Mouse (Mus musculus) heart, postnatal 36 days (tissue): ENCODE results near the gene Capn5. TPM values are rescaled to one million over a fixed set of nuclear protein-coding genes. Genes with fewer than 3 reads are reported as not detected.
"Not testable (repeated sequence)": the region's sequence is repeated elsewhere in the genome, so short reads cannot be mapped to it uniquely, and the experiment has no call there.

Experiments
- DNase-seq, 2 experiments: peaks; one replicate each; pipeline ENCODE4 v3.0.0; 2021 to 2022
- intact Hi-C: fragments of 180-260 bp; cut with DNase I; formaldehyde crosslinking; loops from one replicate; pipeline ENCODE4 v1.15.1; 2025
- total RNA-seq, 2 experiments: library from RNA; stranded (reverse); gene quantifications; 2 replicates each; pipeline ENCODE4 v1.2.3; 2021

Gene Capn5
- total RNA-seq: 1 to 10 TPM; 2.4 to 2.6 TPM

- intact Hi-C loops: no loop called here
- DNase-seq: peak; percentile 67 to 72
These were observed at the start of gene Capn5 for GRCm38 (mm10) chr7:98177929-98178559. Gene Capn5, minus strand, starts transcription at chr7:98178274.

- no peak for DNase-seq
- intact Hi-C loops: no loop called here
These were observed 45.7 kb upstream of the Capn5 start for GRCm38 (mm10) chr7:98223796-98224195.

- intact Hi-C loops: no loop called here
- DNase-seq: no peak
These were observed 38.6 kb upstream of the Capn5 start for GRCm38 (mm10) chr7:98216713-98217112.

- no peak for DNase-seq
- intact Hi-C loops: no loop called here
These were observed 24.9 kb upstream of the Capn5 start for GRCm38 (mm10) chr7:98202946-98203345.

- DNase-seq: no peak
- intact Hi-C loops: no loop called here
These were observed 23.5 kb upstream of the Capn5 start for GRCm38 (mm10) chr7:98201493-98202028.

- DNase-seq: no peak
- intact Hi-C loops: no loop called here
These were observed 22.3 kb upstream of the Capn5 start for GRCm38 (mm10) chr7:98200396-98200795.

GRCm38 (mm10) chr7:98199381-98199780 is 21.3 kb upstream of the Capn5 start, which contains the start of gene B3gnt6:
Gene B3gnt6, minus strand, starts transcription at chr7:98199481.
- intact Hi-C loops: no loop called here
- no peak for DNase-seq

GRCm38 (mm10) chr7:98195151-98195801 is 17.2 kb upstream of the Capn5 start:
- no peak for DNase-seq
- intact Hi-C loops: no loop called here

- no peak for DNase-seq
- intact Hi-C loops: no loop called here
These were observed 16.1 kb upstream of the Capn5 start for GRCm38 (mm10) chr7:98194026-98194792.

GRCm38 (mm10) chr7:98193515-98194025 is 15.5 kb upstream of the Capn5 start:
- intact Hi-C loops: no loop called here
- peak in 1 of 2 experiments; percentile 20 for DNase-seq

- intact Hi-C loops: loop anchor here (1.0 kb wide), 2 partner anchors 36 to 150 kb away; no protein-coding TSS in a partner anchor
- peak in 1 of 2 experiments; percentile 37 for DNase-seq
These were observed 13.6 kb upstream of the Capn5 start for GRCm38 (mm10) chr7:98191571-98192250.

GRCm38 (mm10) chr7:98190578-98190977 is 12.5 kb upstream of the Capn5 start:
- intact Hi-C loops: no loop called here
- DNase-seq: no peak

GRCm38 (mm10) chr7:98189745-98190144 is 11.7 kb upstream of the Capn5 start:
- intact Hi-C loops: no loop called here
- DNase-seq: no peak

GRCm38 (mm10) chr7:98188680-98189079 is 10.6 kb upstream of the Capn5 start:
- intact Hi-C loops: no loop called here
- DNase-seq: no peak

- DNase-seq: no peak
- intact Hi-C loops: no loop called here
These were observed 10.2 kb upstream of the Capn5 start for GRCm38 (mm10) chr7:98188238-98188637.

GRCm38 (mm10) chr7:98187332-98187731 is 9.3 kb upstream of the Capn5 start:
- DNase-seq, intact Hi-C loops: not testable (repeated sequence)

GRCm38 (mm10) chr7:98186637-98187036 is 8.6 kb upstream of the Capn5 start:
- DNase-seq: no peak
- intact Hi-C loops: no loop called here

GRCm38 (mm10) chr7:98185326-98185725 is 7.3 kb upstream of the Capn5 start:
- intact Hi-C loops: no loop called here
- peak in 1 of 2 experiments; percentile 20 for DNase-seq

- no peak for DNase-seq
- intact Hi-C loops: no loop called here
These were observed 622 bp upstream of the Capn5 start for GRCm38 (mm10) chr7:98178560-98179231.

GRCm38 (mm10) chr7:98177566-98177928 is 527 bp downstream of the Capn5 start:
- intact Hi-C loops: no loop called here
- no peak for DNase-seq
